Comparison of ENCODE assay signal across 11 mouse cellular contexts in genomic region chr2:147367911-147368591, GRCm38 (mm10). TPM values are rescaled to one million over a fixed set of nuclear protein-coding genes. Genes with fewer than 3 reads are reported as not detected.
DNase-seq lines count a peak whose midpoint lies in the region; ATAC-seq and TF ChIP-seq lines count a peak whose summit lies in the region.
"Had no signal": no experiment of that assay in that cellular context is flagged by ENCODE, and none has a peak within 500 bp of the region (broad histone marks: within the 10 kb centered on the region; RNA-seq: fewer than 3 reads in every experiment).

No protein-coding gene starts in this region.

- TF ChIP-seq CTCF in brain, embryonic 14.5 days (IDR thresholded peaks at IDR 0.05; ENCODE audit: borderline replicate concordance, extremely low read depth, insufficient read depth, insufficient read length): no peak

- H3K4me2 ChIP-seq in kidney, embryonic 15.5 days: 0 out of 2 replicates have a peak overlapping the region, but pooled peaks have one; percentile 25
- H3K4me2 ChIP-seq in embryonic facial prominence, embryonic 11.5 days (ENCODE audit: low read depth, low read length): peak overlapping the region; percentile 16; the same call in 1 of the 2 replicates
- H3K4me2 ChIP-seq in limb, embryonic 15.5 days: peak overlapping the region; percentile 22; the same call in 1 of the 2 replicates

- no peaks in the 10 kb centered on the region for H3K9me3 ChIP-seq in kidney, embryonic 15.5 days (replicated peaks)
- no peaks in the 10 kb centered on the region for H3K9me3 ChIP-seq in embryonic facial prominence, embryonic 11.5 days (replicated peaks; ENCODE audit: control insufficient read depth, low read length)
- H3K9me3 ChIP-seq in limb, embryonic 15.5 days: no peaks in the 10 kb centered on the region

- H3K4me3 ChIP-seq in kidney, embryonic 15.5 days (replicated peaks): no peak overlapping the region
- peak overlapping the region; percentile 7 for H3K4me3 ChIP-seq in embryonic facial prominence, embryonic 11.5 days (ENCODE audit: low read depth, low read length)
- H3K4me3 ChIP-seq in limb, embryonic 15.5 days: peak overlapping the region; percentile 2; the same call in 1 of the 2 replicates

- H3K27ac ChIP-seq in kidney, embryonic 15.5 days: no peak overlapping the region
- H3K27ac ChIP-seq in embryonic facial prominence, embryonic 11.5 days (replicated peaks; ENCODE audit: low read depth, low read length): no peak overlapping the region
- no peak overlapping the region for H3K27ac ChIP-seq in limb, embryonic 15.5 days

- H3K27me3 ChIP-seq in kidney, embryonic 15.5 days: peaks cover 93% of the 10 kb centered on the region
- peaks cover 70% of the 10 kb centered on the region for H3K27me3 ChIP-seq in embryonic facial prominence, embryonic 11.5 days (ENCODE audit: control insufficient read depth, insufficient read depth, low read length)
- H3K27me3 ChIP-seq in limb, embryonic 15.5 days: peaks cover 89% of the 10 kb centered on the region

- peaks cover 21% of the 10 kb centered on the region for H3K4me1 ChIP-seq in kidney, embryonic 15.5 days
- 0 out of 2 replicates have a peak, but pooled peaks cover 3% of the 10 kb centered on the region for H3K4me1 ChIP-seq in embryonic facial prominence, embryonic 11.5 days (ENCODE audit: control insufficient read depth, insufficient read depth, low read length)
- peaks cover 19% of the 10 kb centered on the region for H3K4me1 ChIP-seq in limb, embryonic 15.5 days

- DNase-seq in kidney, adult 18-20 months: no peak
- DNase-seq in brain, embryonic 14.5 days (ENCODE audit: low read depth): peak; percentile 42
- no peak for DNase-seq in embryonic facial prominence, embryonic 11.5 days (ENCODE audit: low spot score)
- no peak for DNase-seq in left cerebral cortex, postnatal 14 days (ENCODE audit: low spot score in 2 of 2)
- DNase-seq in spleen, postnatal 14 days (ENCODE audit: low spot score in 2 of 2): no peak
- DNase-seq: kidney, adult 11 months; liver; thymus, postnatal 36 days had no signal

- ATAC-seq in kidney, embryonic 15.5 days (replicated peaks; ENCODE audit: low FRiP score): no peak; the same call in 1 of the 2 replicates
- ATAC-seq in embryonic facial prominence, embryonic 11.5 days (replicated peaks; ENCODE audit: insufficient number of reproducible peaks, low FRiP score, low TSS enrichment, low read depth): no peak
- ATAC-seq in limb, embryonic 15.5 days (ENCODE audit: insufficient number of reproducible peaks, low FRiP score, low TSS enrichment, low read depth): no peak

- TF ChIP-seq POLR2A in brain, embryonic 14.5 days (IDR thresholded peaks at IDR 0.05; ENCODE audit: borderline replicate concordance, extremely low read depth, insufficient read depth, insufficient read length, poor library complexity, severe bottlenecking): no peak

- WGBS in kidney, embryonic 15.5 days: 2% methylated on average over 32 of the region's 32 CpGs
- WGBS in embryonic facial prominence, embryonic 11.5 days: under 1% methylated on average over 32 of the region's 32 CpGs
- 7% methylated on average over 32 of the region's 32 CpGs for WGBS in limb, embryonic 15.5 days

- no peak overlapping the region for H3K9ac ChIP-seq in kidney, embryonic 15.5 days
- H3K9ac ChIP-seq in embryonic facial prominence, embryonic 11.5 days (replicated peaks; ENCODE audit: low read length): no peak overlapping the region
- H3K9ac ChIP-seq in limb, embryonic 15.5 days: no peak overlapping the region

- intact Hi-C loops in left cerebral cortex, postnatal 14 days (cut with DNase I): loop anchor here (5.0 kb wide), 1 partner anchor 281 kb away; the partner anchor contains the start of gene Nkx2-4

- H3K36me3 ChIP-seq in kidney, embryonic 15.5 days: no peaks in the 10 kb centered on the region
- H3K36me3 ChIP-seq in embryonic facial prominence, embryonic 11.5 days (replicated peaks; ENCODE audit: control insufficient read depth, insufficient read depth, low read depth, low read length): no peaks in the 10 kb centered on the region
- no peaks in the 10 kb centered on the region for H3K36me3 ChIP-seq in limb, embryonic 15.5 days

RNA-seq across cellular contexts. Expression of gene Pax1, which starts 6.3 kb away (rescaled TPM):
- polyA plus RNA-seq in kidney, embryonic 15.5 days (2015; fragmentation: Nextera tagmentation; extraction: Ambion mirVana): 0.22 and 0.32 TPM in 2 replicates
- polyA plus RNA-seq in brain, embryonic 14.5 days (2012; rRNA removed): 0.55 and 0.85 TPM in 2 replicates
- 6.5 and 9.1 TPM in 2 replicates for polyA plus RNA-seq in embryonic facial prominence, embryonic 11.5 days (2014; fragmentation: Nextera tagmentation; extraction: Ambion mirVana)
- polyA plus RNA-seq in limb, embryonic 15.5 days (2015; fragmentation: Nextera tagmentation; extraction: Ambion mirVana): 4.0 and 4.8 TPM in 2 replicates
- total RNA-seq in left cerebral cortex, postnatal 14 days (2021): not detected
- total RNA-seq: monocyte, adult 5-6 weeks had no signal
